ENCODE assay signal across 6 mouse cellular contexts in the genomic region with DNA sequence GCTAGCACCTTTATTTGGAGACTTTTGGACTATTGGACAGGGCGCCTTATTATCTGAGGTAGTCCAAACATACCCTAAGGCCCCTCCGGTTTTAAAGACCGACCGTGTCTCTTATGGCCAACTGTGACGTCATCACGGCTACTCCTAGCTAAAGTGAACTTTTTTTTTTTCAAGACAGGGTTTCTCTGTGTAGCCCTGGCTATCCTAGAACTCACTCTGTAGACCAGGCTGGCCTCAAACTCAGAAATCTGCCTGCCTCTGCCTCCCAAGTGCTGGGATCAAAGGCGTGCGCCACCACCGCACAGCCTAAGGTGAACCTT. TPM values are rescaled to one million over a fixed set of nuclear protein-coding genes. Genes with fewer than 3 reads are reported as not detected.
"Had no signal": no experiment of that assay in that cellular context is flagged by ENCODE, and none has a peak within 500 bp of the region (broad histone marks: within the 10 kb centered on the region; RNA-seq: fewer than 3 reads in every experiment).

No protein-coding gene starts in this region.

RNA-seq across cellular contexts. Expression of gene Milr1, which starts 26.1 kb away (rescaled TPM):
- total RNA-seq: gastrocnemius, adult 2 months; gastrocnemius, postnatal 25 days; hindbrain, postnatal 0 days; layer of hippocampus, postnatal 14 days; layer of hippocampus, postnatal 36 days; left cerebral cortex, postnatal 25 days had no signal
